Mouse (Mus musculus) brain, embryonic 14.5 days (tissue): ENCODE measurements around the gene Acy3. TPM values are rescaled to one million over a fixed set of nuclear protein-coding genes. Genes with fewer than 3 reads are reported as not detected.
"Not testable (repeated sequence)": the region's sequence is repeated elsewhere in the genome, so short reads cannot be mapped to it uniquely, and the experiment has no call there.

ENCODE experiments used
- DNase-seq: peaks from one replicate; pipeline ENCODE4 v3.0.0-alpha.2; 2011; ENCODE audit warnings: low read depth
- CTCF ChIP-seq: fragments of 200-500 bp; IDR thresholded peaks from 2 replicates; pipeline ENCODE4 v1.5.1; 2012; ENCODE audit warnings: inconsistent platforms, mild to moderate bottlenecking, moderate library complexity, borderline replicate concordance; ENCODE audit not compliant: insufficient read depth, insufficient read length; ENCODE audit errors: extremely low read depth
- POLR2A ChIP-seq: fragments of 200-500 bp; IDR thresholded peaks from 2 replicates; pipeline ENCODE4 v1.6.1; 2012; ENCODE audit warnings: mild to moderate bottlenecking, inconsistent platforms, borderline replicate concordance; ENCODE audit not compliant: poor library complexity, insufficient read depth, insufficient read length, severe bottlenecking; ENCODE audit errors: extremely low read depth
- polyA plus RNA-seq: library from polyadenylated mRNA; depleted of rRNA; stranded (reverse); fragments of >200 nt; gene quantifications from 2 replicates; pipeline ENCODE4 v1.2.3, GENCODE M21; 2012; rRNA removed

Gene Acy3
- polyA plus RNA-seq, result 2.5 and 2.7 TPM in 2 replicates

DNA sequence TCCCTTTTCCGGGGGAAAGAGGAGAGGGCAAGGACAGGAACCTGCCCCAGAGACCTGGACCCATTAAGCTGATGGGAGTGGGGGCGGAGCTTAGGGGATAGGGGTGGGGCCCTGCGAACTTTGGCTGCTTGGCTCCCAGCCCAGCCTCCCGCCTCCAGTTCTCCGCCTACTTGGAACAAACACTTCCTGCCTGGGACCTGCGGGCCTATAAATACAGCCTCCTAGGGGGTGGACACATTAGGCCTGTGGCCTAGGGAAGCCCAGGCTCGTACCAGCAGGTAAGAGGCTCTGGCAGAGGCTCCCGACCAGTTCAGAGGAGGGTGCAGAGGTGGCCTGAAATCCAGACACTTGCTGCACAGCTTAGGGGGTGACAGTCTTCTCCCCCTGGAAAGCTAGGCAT lies at the start of gene Acy3:
Gene Acy3 (plus strand): TSS at position 237 of the 400 bp plus-strand sequence.
- DNase-seq, result peak; percentile 62
- TF ChIP-seq CTCF (no peak), POLR2A (no peak)

DNA sequence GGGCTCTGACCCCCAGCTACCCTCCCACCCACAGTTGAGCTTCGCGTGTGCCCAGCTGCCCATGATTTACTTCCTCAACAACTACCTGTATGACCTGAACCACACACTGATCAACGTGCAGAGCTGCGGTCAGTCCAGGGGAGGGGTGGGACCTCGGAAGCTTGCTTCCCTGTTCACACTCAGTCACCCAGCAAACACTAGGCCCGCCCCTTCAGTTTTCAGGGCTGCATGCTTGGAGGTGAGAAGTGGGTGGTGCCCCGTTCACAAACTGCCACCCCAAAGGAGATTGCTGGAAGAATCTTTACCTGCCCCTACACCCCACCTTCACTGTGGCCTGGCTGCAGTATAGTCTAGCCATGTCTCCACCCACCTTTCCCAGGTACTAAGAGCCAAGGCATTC lies 44.1 kb upstream of the Acy3 start:
- DNase-seq, result no peak
- TF ChIP-seq CTCF (no peak), POLR2A (no peak)

DNA sequence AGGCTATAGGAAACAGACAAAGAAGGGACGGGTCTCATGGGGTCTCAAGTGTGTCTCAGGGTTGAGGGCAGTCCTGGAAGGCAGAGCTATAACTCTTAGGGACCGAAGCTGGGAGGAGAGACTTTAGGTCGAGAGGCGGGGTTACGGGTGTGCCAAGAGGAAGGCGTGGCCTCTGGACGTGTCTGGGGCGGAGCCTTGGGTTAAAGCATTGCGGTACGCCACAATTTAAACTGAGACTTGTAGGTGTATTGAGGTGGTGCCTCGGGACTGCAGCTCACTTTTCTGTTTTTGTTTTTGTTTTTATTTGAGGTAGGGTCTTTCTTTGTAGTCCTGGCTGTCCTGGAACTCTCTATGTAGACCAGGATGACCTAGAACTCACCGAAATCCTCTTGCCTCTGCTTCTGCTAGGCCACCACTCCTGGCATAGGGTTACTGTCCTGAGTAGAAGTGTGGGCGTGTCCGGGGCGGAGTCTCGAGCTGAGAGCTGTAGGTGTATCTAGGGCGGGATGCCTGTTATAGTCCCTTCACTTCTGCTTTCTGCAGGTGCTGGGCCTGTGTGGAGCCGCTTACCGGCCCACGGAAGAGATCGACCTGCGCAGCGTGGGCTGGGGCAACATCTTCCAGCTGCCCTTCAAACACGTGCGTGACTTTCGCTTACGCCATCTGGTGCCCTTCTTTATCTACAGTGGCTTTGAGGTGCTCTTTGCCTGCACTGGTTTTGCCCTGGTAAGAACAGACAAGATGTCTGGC lies 43.2 kb upstream of the Acy3 start:
- DNase-seq, result no peak
- TF ChIP-seq CTCF (no peak), POLR2A (no peak)

- DNase-seq, result no peak
- TF ChIP-seq CTCF (no peak), POLR2A (no peak)
Observed at GRCm38 (mm10) chr19:3945872-3946564, 40.4 kb upstream of the Acy3 start.

DNA sequence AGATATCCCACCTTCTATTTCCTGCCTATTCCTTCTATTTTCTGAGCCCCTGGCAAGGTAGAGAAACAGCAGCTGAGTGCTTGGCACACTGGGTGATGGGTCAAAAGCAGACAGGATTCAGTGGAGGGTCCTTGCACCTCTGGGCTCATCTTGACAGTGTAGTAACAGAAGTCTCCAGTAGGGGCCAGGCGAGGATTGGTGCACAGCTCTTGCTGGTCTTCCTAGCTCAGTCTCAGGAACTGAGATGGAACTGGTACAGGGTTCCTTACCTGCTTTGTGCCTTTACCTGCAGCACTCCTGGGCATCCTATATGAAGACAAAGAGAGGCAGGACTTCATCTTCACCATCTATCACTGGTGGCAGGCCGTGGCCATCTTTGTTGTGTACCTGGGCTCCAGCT lies 39.7 kb upstream of the Acy3 start:
- peak; percentile 92 for TF ChIP-seq CTCF
- no peak for TF ChIP-seq POLR2A

DNA sequence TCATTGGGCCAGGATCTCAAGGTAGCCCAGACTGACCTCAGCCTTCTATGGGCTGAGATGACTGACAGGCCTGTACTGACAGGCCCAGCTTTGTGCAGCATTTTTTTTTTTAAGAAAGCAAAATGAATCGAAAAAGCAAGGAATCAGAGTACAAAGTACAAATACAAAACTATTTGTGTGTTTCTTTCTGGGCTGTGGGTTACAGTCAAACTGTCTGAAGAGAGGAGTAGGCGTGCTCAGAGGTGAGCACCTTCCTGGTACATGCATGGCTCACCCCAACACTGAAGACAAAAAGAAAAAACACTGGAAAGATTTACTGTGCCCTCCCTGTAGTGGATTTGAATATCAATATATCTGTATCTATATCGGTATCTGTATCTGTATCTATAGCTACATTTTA lies 38.6 kb upstream of the Acy3 start:
- TF ChIP-seq CTCF (no peak), POLR2A (no peak)
- no peak for DNase-seq

More for the DNA sequence above, 39.7 kb upstream of the Acy3 start:
- peak; percentile 75 for DNase-seq

DNA sequence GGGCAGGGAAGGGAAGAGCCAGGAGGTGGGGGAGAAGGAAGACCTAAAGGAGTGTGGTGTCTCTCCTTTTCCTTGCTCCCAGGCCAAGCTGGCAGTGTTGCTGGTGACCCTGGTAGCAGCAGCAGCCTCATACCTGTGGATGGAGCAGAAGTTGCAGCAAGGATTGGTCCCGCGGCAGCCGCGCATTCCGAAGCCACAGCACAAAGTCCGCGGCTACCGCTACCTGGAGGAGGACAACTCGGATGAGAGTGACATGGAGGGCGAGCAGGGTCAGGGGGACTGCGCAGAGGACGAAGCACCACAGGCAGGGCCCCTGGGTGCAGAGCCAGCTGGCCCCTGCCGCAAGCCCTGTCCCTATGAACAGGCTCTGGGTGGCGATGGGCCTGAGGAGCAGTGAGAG lies 37.8 kb upstream of the Acy3 start:
- DNase-seq, result no peak
- no peak for TF ChIP-seq CTCF
- no peak for TF ChIP-seq POLR2A

GRCm38 (mm10) chr19:3950331-3950730 lies 36.0 kb upstream of the Acy3 start:
- TF ChIP-seq POLR2A (no peak), CTCF (no peak)

DNA sequence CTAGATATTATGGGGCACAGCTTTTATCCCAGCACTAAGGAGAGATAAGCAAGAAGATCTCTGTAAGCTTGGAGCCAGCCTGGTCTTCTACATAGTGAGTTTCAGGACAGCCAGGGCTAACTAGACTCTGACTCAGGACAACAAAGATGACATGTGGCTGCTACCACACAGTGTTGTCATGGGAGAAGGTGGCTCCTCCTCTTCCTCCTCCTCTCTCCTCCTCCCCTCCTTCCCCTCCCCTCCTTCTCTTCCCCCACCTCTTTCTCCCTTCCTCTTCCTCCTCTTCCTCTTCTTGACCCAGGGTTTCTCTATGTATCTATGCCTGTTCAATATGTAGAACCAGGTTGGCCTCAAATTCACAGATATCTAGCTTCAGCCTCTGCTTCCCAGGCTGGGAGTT lies 34.9 kb upstream of the Acy3 start:
- DNase-seq, result no peak
- no peak for TF ChIP-seq CTCF
- TF ChIP-seq POLR2A, result no peak

More at GRCm38 (mm10) chr19:3950331-3950730, 36.0 kb upstream of the Acy3 start:
- no peak for DNase-seq

GRCm38 (mm10) chr19:3952099-3952498 lies 34.3 kb upstream of the Acy3 start:
- TF ChIP-seq POLR2A, result no peak
- TF ChIP-seq CTCF, result no peak
- no peak for DNase-seq

GRCm38 (mm10) chr19:3955033-3955432 lies 31.3 kb upstream of the Acy3 start:
- TF ChIP-seq CTCF (no peak), POLR2A (no peak)
- no peak for DNase-seq

- TF ChIP-seq CTCF (no peak), POLR2A (no peak)
- no peak for DNase-seq
Observed at GRCm38 (mm10) chr19:3955804-3956203, 30.6 kb upstream of the Acy3 start.

GRCm38 (mm10) chr19:3957296-3958036 lies 28.9 kb upstream of the Acy3 start:
- DNase-seq, result not testable (repeated sequence)
